Mouse (Mus musculus) thymus, adult 2 months (tissue): Measurements from ENCODE around the gene Phka2.

ENCODE experiments used
- CTCF ChIP-seq: fragments of 200-500 bp; IDR thresholded peaks from 2 replicates; pipeline ENCODE4 v1.5.1; 2012; ENCODE audit warnings: mild to moderate bottlenecking, control low read depth, low read length, moderate library complexity, borderline replicate concordance; ENCODE audit not compliant: control insufficient read depth, poor library complexity, insufficient read depth; ENCODE audit errors: extremely low read depth
- POLR2A ChIP-seq: fragments of 200-500 bp; IDR thresholded peaks from 2 replicates; pipeline ENCODE4 v1.6.1; 2012; ENCODE audit warnings: mild to moderate bottlenecking, low read length, control low read depth, moderate library complexity; ENCODE audit not compliant: control insufficient read depth, poor library complexity, insufficient read depth; ENCODE audit errors: extremely low read depth

GRCm38 (mm10) chrX:160509046-160509445 lies 7.1 kb downstream of the Phka2 start:
- no peak for TF ChIP-seq CTCF
- TF ChIP-seq POLR2A, result no peak
